Mouse (Mus musculus): Measurements from ENCODE around the gene Adamtsl5. TPM values are rescaled to one million over a fixed set of nuclear protein-coding genes. Genes with fewer than 3 reads are reported as not detected.

Adamtsl5 gene
- polyA plus RNA-seq (2015; fragmentation: Nextera tagmentation; extraction: Ambion mirVana), result 1.5 and 1.8 TPM in 2 replicates

DNA sequence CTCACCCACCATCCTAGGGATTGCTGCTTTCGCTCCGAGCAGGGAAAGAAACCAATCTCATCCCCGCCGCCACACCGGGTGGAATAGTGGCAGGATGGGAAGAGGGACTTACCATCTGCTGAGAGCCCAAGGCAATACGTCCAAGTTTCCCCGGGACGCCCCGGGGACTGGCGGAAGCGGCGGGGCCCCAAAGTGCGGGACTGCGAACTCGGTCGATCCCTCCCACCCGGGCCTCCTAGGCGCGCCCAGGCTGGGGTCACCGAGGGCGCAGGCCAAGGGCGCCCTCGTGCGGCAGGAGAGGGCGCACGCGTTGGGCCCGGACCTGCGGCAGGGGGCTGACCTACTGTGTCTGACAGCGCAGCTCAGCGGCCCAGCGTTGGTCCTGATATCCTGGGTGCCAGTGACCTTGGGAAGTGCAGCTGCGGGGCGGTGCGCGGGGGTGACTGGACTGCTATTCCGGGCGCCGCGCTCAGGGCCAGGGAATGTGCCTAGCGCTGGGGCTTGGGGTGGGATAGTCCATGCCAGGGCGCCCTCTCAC lies at the start of gene Adamtsl5:
Gene Adamtsl5, minus strand, starts transcription at position 169 of the 538 bp plus-strand sequence.
- 2% methylated on average over 37 of the region's 42 CpGs for WGBS (ENCODE audit: insufficient replicate concordance)
- Histone ChIP-seq H3K36me3 (replicated peaks; ENCODE audit: insufficient read depth, low read length) (no peaks in the 10 kb centered on the region), H3K27ac (ENCODE audit: low read depth) (no peak within 1 kb of the TSS), H3K27me3 (ENCODE audit: insufficient read depth, low read length) (peaks cover 45% of the 10 kb centered on the region), H3K9me3 (ENCODE audit: low read length) (no peaks in the 10 kb centered on the region), H3K4me2 (ENCODE audit: low read depth, low read length) (peak within 1 kb of the TSS; percentile 80), H3K4me1 (ENCODE audit: insufficient read depth) (peaks cover 40% of the 10 kb centered on the region), H3K9ac (replicated peaks) (peak within 1 kb of the TSS; percentile 57), H3K4me3 (ENCODE audit: low read depth, low read length) (peak within 1 kb of the TSS; percentile 46)
- DNase-seq, result peak; percentile 82
- TF ChIP-seq CTCF (IDR thresholded peaks at IDR 0.05; ENCODE audit: low read depth) (peak; percentile 97), EP300 (IDR thresholded peaks at IDR 0.05; ENCODE audit: low read depth) (no peak)
- ATAC-seq, result peak; percentile 41

DNA sequence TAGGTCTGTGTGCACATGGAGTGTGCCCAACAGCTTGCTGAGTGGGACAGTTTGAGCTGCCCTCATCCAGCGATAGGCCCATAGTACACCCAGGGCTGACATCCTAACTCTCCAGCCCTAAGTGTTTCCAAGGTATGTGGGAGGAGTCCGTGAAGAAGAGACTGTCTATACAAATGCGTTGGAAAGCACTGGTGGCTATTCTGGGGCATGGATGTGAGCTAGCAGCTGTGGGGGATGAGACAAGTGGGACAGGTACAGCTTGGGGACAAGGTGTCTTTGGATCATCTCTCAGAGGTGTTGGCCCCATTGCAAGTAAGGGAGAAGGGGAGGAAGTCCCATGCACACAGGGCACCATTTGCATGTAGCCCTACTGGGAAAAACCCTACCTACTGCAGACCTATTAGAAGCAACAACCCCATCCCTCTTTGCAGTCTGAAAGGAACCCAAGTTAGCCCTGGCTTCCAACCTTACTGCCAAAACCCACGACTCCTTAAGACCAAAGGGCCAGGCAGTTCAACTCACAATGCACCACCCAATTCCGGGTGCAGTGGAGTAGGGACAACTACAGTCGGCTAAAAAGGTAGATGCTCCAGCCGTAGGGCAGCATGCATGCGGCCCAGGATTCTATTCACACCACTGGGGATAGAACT lies 49.4 kb upstream of the Adamtsl5 start:
- H3K27me3 ChIP-seq (ENCODE audit: insufficient read depth, low read length), result no peaks in the 10 kb centered on the region
- peak overlapping the region; percentile 95 for H3K4me2 ChIP-seq (ENCODE audit: low read depth, low read length)
- peaks cover 40% of the 10 kb centered on the region for H3K36me3 ChIP-seq (replicated peaks; ENCODE audit: insufficient read depth, low read length)
- peaks cover 33% of the 10 kb centered on the region for H3K4me1 ChIP-seq (ENCODE audit: insufficient read depth)
- H3K9ac ChIP-seq (replicated peaks), result peak overlapping the region; percentile 71
- TF ChIP-seq EP300 (IDR thresholded peaks at IDR 0.05; ENCODE audit: low read depth) (no peak), CTCF (IDR thresholded peaks at IDR 0.05; ENCODE audit: low read depth) (no peak)
- H3K9me3 ChIP-seq (ENCODE audit: low read length), result no peaks in the 10 kb centered on the region
- WGBS (ENCODE audit: insufficient replicate concordance), result 45% methylated on average over 8 of the region's 8 CpGs
- peak overlapping the region; percentile 73 for H3K4me3 ChIP-seq (ENCODE audit: low read depth, low read length)
- DNase-seq, result no peak
- H3K27ac ChIP-seq (ENCODE audit: low read depth), result no peak overlapping the region
- no peak for ATAC-seq

GRCm38 (mm10) chr10:80396822-80397523 lies 48.8 kb upstream of the Adamtsl5 start:
- Histone ChIP-seq H3K4me1 (ENCODE audit: insufficient read depth) (peaks cover 33% of the 10 kb centered on the region), H3K4me3 (ENCODE audit: low read depth, low read length) (no peak overlapping the region), H3K4me2 (ENCODE audit: low read depth, low read length) (peak overlapping the region; percentile 95), H3K27me3 (ENCODE audit: insufficient read depth, low read length) (no peaks in the 10 kb centered on the region), H3K9me3 (ENCODE audit: low read length) (no peaks in the 10 kb centered on the region), H3K36me3 (replicated peaks; ENCODE audit: insufficient read depth, low read length) (peaks cover 42% of the 10 kb centered on the region), H3K9ac (replicated peaks) (peak overlapping the region; percentile 71; the same call in 1 of the 2 replicates), H3K27ac (ENCODE audit: low read depth) (no peak overlapping the region)
- ATAC-seq (no peak), DNase-seq (no peak)
- WGBS (ENCODE audit: insufficient replicate concordance), result 71% methylated on average over 11 of the region's 11 CpGs
- TF ChIP-seq CTCF (IDR thresholded peaks at IDR 0.05; ENCODE audit: low read depth) (no peak), EP300 (IDR thresholded peaks at IDR 0.05; ENCODE audit: low read depth) (no peak)

- no peak for ATAC-seq
- H3K36me3 ChIP-seq (replicated peaks; ENCODE audit: insufficient read depth, low read length), result peaks cover 42% of the 10 kb centered on the region
- no peak for DNase-seq
- no peaks in the 10 kb centered on the region for H3K9me3 ChIP-seq (ENCODE audit: low read length)
- TF ChIP-seq CTCF (IDR thresholded peaks at IDR 0.05; ENCODE audit: low read depth) (no peak), EP300 (IDR thresholded peaks at IDR 0.05; ENCODE audit: low read depth) (no peak)
- H3K4me2 ChIP-seq (ENCODE audit: low read depth, low read length), result no peak overlapping the region
- WGBS (ENCODE audit: insufficient replicate concordance), result 93% methylated on average over 34 of the region's 35 CpGs
- peaks cover 19% of the 10 kb centered on the region for H3K4me1 ChIP-seq (ENCODE audit: insufficient read depth)
- H3K4me3 ChIP-seq (ENCODE audit: low read depth, low read length), result no peak overlapping the region
- H3K9ac ChIP-seq (replicated peaks), result no peak overlapping the region
- H3K27me3 ChIP-seq (ENCODE audit: insufficient read depth, low read length), result no peaks in the 10 kb centered on the region
- no peak overlapping the region for H3K27ac ChIP-seq (ENCODE audit: low read depth)
Measured at GRCm38 (mm10) chr10:80395025-80395627, 46.9 kb upstream of the Adamtsl5 start.

DNA sequence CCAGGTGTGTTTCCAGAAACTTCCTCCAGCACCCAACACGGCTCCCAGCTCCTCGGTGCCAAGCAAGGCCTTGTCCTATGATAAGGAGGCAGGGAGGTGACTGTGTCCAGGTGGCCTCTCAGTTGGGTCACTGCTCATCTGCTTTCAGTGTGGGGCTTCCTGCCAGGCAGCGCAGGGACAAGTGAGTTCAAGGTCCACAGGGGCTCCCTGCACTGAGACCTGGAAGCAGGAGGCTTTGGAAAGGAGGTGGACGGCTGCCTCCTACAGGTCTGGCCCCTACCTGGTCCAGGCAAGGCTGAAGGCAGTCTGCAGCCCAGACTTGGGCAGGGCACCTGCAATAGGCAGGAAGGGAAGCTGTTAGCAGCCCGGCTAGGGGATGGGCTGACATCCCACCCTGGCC lies 44.5 kb upstream of the Adamtsl5 start:
- WGBS (ENCODE audit: insufficient replicate concordance), result 81% methylated on average over 5 of the region's 5 CpGs
- Histone ChIP-seq H3K36me3 (replicated peaks; ENCODE audit: insufficient read depth, low read length) (peaks cover 42% of the 10 kb centered on the region), H3K27me3 (ENCODE audit: insufficient read depth, low read length) (no peaks in the 10 kb centered on the region), H3K4me1 (ENCODE audit: insufficient read depth) (peaks cover 20% of the 10 kb centered on the region), H3K27ac (ENCODE audit: low read depth) (no peak overlapping the region), H3K4me2 (ENCODE audit: low read depth, low read length) (no peak overlapping the region), H3K4me3 (ENCODE audit: low read depth, low read length) (no peak overlapping the region), H3K9ac (replicated peaks) (no peak overlapping the region), H3K9me3 (ENCODE audit: low read length) (no peaks in the 10 kb centered on the region)
- TF ChIP-seq EP300 (IDR thresholded peaks at IDR 0.05; ENCODE audit: low read depth) (no peak), CTCF (IDR thresholded peaks at IDR 0.05; ENCODE audit: low read depth) (no peak)
- ATAC-seq, result no peak
- DNase-seq, result no peak

DNA sequence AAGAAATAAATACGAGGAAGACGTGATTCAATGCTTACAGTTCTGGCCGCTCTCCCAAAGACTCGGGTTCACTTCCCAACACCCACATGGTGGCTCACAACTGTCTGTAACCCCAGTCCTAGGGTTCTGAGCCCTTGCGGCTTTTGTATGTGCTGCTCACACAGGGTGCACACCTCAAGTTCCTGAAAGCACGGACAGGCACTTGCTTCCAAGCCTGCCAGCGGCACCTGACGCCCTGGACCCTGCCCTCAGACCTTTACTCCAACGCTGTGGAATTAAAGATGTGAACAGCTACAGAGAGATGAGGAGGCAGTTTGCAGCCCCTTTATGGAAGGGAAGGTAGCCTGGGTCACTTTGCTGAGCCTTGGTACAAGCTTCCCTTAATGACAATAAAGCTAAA lies 42.5 kb upstream of the Adamtsl5 start:
- no peak overlapping the region for H3K4me3 ChIP-seq (ENCODE audit: low read depth, low read length)
- H3K36me3 ChIP-seq (replicated peaks; ENCODE audit: insufficient read depth, low read length), result peaks cover 42% of the 10 kb centered on the region
- no peaks in the 10 kb centered on the region for H3K9me3 ChIP-seq (ENCODE audit: low read length)
- peaks cover 10% of the 10 kb centered on the region; the same call in 1 of the 2 replicates for H3K27me3 ChIP-seq (ENCODE audit: insufficient read depth, low read length)
- WGBS (ENCODE audit: insufficient replicate concordance), result 78% methylated on average over 9 of the region's 9 CpGs
- DNase-seq (no peak), ATAC-seq (no peak)
- H3K9ac ChIP-seq (replicated peaks), result no peak overlapping the region
- H3K4me1 ChIP-seq (ENCODE audit: insufficient read depth), result peaks cover 28% of the 10 kb centered on the region
- H3K27ac ChIP-seq (ENCODE audit: low read depth), result no peak overlapping the region
- TF ChIP-seq EP300 (IDR thresholded peaks at IDR 0.05; ENCODE audit: low read depth), result no peak
- no peak for TF ChIP-seq CTCF (IDR thresholded peaks at IDR 0.05; ENCODE audit: low read depth)
- H3K4me2 ChIP-seq (ENCODE audit: low read depth, low read length), result no peak overlapping the region

Data from liver, postnatal 0 days (tissue).